Mouse (Mus musculus): Measurements from ENCODE around the gene Gal.
A peak's percentile ranks its signal among the peaks of the same experiment; 100 is the strongest.

The Gal gene

GRCm38 (mm10) chr19:3419251-3419650 is 4.9 kb upstream of the Gal start:
- DNase-seq (ENCODE audit: low spot score in 2 of 2), result no peak

- no peak for DNase-seq (ENCODE audit: low spot score in 2 of 2)
Observed at GRCm38 (mm10) chr19:3405531-3406281, 8.6 kb downstream of the Gal start.

- DNase-seq (ENCODE audit: low spot score in 2 of 2), result no peak
Observed at GRCm38 (mm10) chr19:3404030-3404429, 10.3 kb downstream of the Gal start.

- no peak for DNase-seq (ENCODE audit: low spot score in 2 of 2)
Observed at GRCm38 (mm10) chr19:3402390-3402789, 12.0 kb downstream of the Gal start.

- no peak for DNase-seq (ENCODE audit: low spot score in 2 of 2)
Observed at GRCm38 (mm10) chr19:3401943-3402342, 12.4 kb downstream of the Gal start.

GRCm38 (mm10) chr19:3401504-3401903 is 12.8 kb downstream of the Gal start:
- DNase-seq (ENCODE audit: low spot score in 2 of 2), result no peak

- no peak for DNase-seq (ENCODE audit: low spot score in 2 of 2)
Observed at GRCm38 (mm10) chr19:3400057-3400456, 14.3 kb downstream of the Gal start.

- no peak for DNase-seq (ENCODE audit: low spot score in 2 of 2)
Observed at GRCm38 (mm10) chr19:3394216-3394615, 20.1 kb downstream of the Gal start.

GRCm38 (mm10) chr19:3392384-3392783 is 22.0 kb downstream of the Gal start:
- DNase-seq (ENCODE audit: low spot score in 2 of 2), result no peak

- DNase-seq (ENCODE audit: low spot score in 2 of 2), result peak; percentile 80 to 92
Observed at GRCm38 (mm10) chr19:3389089-3389488, 25.3 kb downstream of the Gal start.

GRCm38 (mm10) chr19:3388629-3389057 is 25.7 kb downstream of the Gal start, which contains the start of gene Tesmin:
Tesmin (plus strand) TSS chr19:3388857.
- peak; percentile 73 for DNase-seq (ENCODE audit: low spot score in 2 of 2)

GRCm38 (mm10) chr19:3388061-3388460 is 26.3 kb downstream of the Gal start:
- no peak for DNase-seq (ENCODE audit: low spot score in 2 of 2)

- no peak for DNase-seq (ENCODE audit: low spot score in 2 of 2)
Observed at GRCm38 (mm10) chr19:3378614-3379013, 35.7 kb downstream of the Gal start.

- peak; percentile 28 to 37 for DNase-seq (ENCODE audit: low spot score in 2 of 2)
Observed at GRCm38 (mm10) chr19:3376966-3377715, 37.2 kb downstream of the Gal start.

- no peak for DNase-seq (ENCODE audit: low spot score in 2 of 2)
Observed at GRCm38 (mm10) chr19:3375945-3376495, 38.3 kb downstream of the Gal start.

- DNase-seq (ENCODE audit: low spot score in 2 of 2), result no peak
Observed at GRCm38 (mm10) chr19:3374028-3374427, 40.3 kb downstream of the Gal start.

- no peak for DNase-seq (ENCODE audit: low spot score in 2 of 2)
Observed at GRCm38 (mm10) chr19:3373380-3373779, 41.0 kb downstream of the Gal start.

- DNase-seq (ENCODE audit: low spot score in 2 of 2), result no peak
Observed at GRCm38 (mm10) chr19:3368276-3368675, 46.1 kb downstream of the Gal start.

- DNase-seq (ENCODE audit: low spot score in 2 of 2), result no peak
Observed at GRCm38 (mm10) chr19:3365089-3365488, 49.3 kb downstream of the Gal start.

GRCm38 (mm10) chr19:3363510-3363909 is 50.8 kb downstream of the Gal start:
- no peak for DNase-seq (ENCODE audit: low spot score in 2 of 2)

Measured in urinary bladder, adult 18-20 months (tissue).